Mouse (Mus musculus): ENCODE measurements at regions not wholly inside any gene's neighbourhood (a gene's known extent, or its start where the extent isn't known, plus 50 kb on each side); places are given as distances from the start of the nearest gene placed in this dataset.

GRCm38 (mm10) chr19:26938911-26939310 is 53.2 kb downstream of the Gm815 start:
- DNase-seq (ENCODE audit: low read depth, low spot score), result no peak

GRCm38 (mm10) chr19:26944006-26944405 is 58.3 kb downstream of the Gm815 start:
- no peak for DNase-seq (ENCODE audit: low read depth, low spot score)

DNA sequence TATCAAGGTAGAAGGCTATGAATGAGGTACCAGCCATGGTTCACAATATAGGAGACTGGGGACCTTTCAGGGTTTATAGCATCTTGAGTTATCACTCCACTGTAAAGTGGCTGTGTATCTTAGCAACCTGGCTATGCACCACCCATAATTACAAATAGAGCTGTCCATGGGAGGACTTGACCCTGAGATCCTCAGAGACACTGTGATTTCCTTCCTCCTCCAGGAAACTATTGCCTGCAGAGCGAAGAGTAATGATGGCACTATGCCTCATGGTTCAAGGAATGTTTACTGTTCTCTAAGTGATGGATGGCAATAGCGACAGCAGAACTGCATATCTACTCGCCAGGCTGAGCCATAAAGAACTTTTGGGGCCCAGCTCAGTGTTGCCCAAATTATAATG is 60.9 kb downstream of the Gm815 start:
- DNase-seq (ENCODE audit: low read depth, low spot score), result no peak

- no peak for DNase-seq (ENCODE audit: low read depth, low spot score)
Measured at GRCm38 (mm10) chr19:26948479-26948878, 62.8 kb downstream of the Gm815 start.

DNA sequence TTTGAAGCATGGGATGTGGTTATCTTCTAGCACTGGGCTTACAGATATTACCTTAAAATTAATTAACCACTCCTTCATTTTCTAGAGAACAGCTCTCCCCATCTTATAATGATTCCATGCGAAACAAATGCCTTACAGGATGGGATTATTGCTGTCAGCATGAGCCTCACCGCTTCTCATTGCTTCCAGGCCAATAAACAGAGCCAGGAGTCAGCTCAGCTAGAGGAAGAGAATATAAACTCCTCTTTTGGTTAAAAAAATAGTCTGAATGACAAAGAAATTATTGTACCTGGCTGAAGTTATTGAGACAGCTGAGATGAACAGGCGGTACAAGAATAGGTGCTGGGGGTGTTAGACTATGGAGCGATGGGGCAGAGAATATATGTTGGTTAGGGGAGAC is 63.5 kb downstream of the Gm815 start:
- no peak for DNase-seq (ENCODE audit: low read depth, low spot score)

DNA sequence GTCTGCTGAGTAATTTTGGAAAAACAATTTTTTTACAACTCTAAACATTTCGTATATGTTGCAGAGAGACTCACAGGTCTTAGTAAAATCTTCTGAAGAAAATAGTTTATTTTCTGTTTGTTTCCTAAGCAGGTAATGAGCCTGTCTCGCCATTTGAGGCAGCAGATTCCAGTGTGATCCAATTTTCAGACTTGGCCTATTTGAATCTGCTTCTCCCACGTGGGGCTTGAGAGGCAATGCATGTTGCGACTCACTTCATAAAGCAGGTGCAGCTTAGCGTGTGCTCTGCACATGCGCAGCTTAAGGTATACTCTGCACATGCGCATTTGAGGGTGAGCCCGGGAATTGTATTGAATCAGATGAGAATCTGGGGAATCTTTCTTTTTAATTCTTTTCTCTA is 67.7 kb downstream of the Gm815 start:
- no peak for DNase-seq (ENCODE audit: low read depth, low spot score)

DNA sequence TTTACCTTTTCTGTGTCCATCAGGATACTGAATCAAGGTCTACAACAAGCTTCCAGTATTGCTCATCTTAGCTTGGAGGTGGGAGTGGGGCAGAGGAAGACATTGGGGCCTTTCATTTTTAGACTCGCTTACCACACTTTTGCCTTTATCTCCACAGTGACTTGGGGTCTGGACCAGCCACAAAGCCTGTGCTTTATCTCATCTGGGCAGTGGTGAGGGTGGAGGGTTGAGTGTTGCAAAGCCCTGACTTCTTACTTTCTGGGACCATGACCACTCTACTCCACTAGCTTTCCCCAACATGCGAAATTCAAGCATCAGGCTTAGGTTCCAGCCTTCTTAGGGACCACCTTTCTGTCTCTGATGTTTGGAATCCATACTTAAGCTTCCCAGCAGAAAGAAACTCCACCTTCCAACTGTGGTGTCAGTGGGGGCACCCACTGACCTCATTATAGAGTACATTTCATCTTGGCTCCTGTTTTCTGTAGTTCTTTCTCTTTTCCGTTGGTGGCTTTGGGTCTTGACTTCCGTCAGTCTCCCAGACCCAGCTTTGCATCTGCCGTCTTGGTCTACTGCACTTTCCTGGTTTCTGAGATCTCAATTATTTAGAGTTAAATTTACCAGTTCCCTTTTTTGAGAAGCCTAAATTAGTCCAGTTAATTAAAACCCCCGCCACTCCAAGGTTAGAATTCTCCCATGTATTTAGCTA is 80.5 kb downstream of the Gm815 start:
- no peak for DNase-seq (ENCODE audit: low read depth, low spot score)

GRCm38 (mm10) chr19:26973058-26973457 is 87.4 kb downstream of the Gm815 start:
- peak; percentile 16 for DNase-seq (ENCODE audit: low read depth, low spot score)

DNA sequence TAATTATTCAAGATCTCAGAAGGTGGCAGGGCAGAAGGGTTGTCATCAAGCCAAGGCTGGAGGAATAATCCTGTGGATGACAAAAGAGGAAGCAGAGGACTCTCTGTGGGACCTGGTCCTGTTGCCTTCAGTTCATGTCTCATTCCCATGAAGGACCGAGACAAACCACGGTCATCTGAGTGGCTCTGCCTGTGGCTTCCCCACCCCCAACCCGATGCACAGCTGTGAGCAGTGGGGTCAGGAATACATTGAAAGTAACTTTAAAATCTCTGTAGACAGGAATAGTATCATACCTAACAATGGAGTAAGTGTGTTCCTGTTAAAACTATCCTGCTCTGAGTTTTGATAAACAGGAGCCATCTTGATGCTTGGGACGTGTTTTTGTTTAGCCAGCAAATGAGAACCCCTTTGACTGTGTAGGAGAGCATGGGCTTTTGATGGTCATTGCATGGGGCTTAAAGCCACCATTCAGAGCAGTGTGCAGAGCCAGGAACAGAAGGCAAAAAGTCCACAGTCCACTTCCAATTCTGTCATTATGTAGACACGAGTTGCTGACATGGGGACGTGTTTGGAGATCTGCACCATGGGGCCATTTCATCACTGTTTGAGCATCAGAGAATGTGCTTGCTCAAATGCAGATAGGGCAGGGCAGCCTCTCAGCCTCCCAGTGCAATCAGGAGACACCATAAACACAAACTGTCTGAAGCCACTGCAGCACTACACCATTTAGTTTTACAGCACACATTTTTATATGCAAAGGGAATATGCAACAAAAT is 88.3 kb downstream of the Gm815 start:
- no peak for DNase-seq (ENCODE audit: low read depth, low spot score)

- DNase-seq (ENCODE audit: low read depth, low spot score), result no peak
Measured at GRCm38 (mm10) chr19:26974576-26975204, 89.0 kb downstream of the Gm815 start.

DNA sequence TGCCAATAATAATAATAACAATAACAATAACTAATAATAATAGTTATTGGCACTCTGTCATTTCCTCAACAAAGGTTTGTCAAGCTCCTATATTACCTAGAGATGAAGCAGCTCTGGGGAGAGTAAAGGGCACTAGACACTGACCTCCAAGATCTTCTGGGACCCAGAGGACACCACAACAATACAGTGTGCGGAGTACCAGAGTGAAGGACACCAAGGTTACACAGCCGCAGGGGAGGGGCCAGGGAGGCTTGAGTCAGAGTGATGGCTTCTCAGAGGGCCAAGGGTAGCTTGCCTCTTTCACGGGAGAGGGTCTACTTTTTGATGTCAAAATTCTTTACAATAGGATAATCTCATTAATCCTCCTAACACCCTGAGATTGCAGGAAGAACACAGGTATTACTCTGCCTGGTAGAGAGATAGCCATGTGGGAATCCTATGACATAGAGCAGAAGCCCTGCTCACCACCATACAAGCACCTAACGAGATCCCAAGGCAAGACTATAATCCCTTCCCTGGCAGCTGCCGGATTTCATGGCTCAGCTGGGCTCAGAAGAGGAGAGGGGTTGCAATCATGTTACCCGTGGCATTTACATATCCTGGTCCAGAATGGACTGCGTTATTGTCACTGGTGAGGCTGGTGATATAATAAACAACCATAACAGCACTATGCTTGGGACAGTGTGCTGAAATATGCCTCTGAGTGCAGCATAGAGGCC is 91.1 kb downstream of the Gm815 start:
- DNase-seq (ENCODE audit: low read depth, low spot score), result no peak

DNA sequence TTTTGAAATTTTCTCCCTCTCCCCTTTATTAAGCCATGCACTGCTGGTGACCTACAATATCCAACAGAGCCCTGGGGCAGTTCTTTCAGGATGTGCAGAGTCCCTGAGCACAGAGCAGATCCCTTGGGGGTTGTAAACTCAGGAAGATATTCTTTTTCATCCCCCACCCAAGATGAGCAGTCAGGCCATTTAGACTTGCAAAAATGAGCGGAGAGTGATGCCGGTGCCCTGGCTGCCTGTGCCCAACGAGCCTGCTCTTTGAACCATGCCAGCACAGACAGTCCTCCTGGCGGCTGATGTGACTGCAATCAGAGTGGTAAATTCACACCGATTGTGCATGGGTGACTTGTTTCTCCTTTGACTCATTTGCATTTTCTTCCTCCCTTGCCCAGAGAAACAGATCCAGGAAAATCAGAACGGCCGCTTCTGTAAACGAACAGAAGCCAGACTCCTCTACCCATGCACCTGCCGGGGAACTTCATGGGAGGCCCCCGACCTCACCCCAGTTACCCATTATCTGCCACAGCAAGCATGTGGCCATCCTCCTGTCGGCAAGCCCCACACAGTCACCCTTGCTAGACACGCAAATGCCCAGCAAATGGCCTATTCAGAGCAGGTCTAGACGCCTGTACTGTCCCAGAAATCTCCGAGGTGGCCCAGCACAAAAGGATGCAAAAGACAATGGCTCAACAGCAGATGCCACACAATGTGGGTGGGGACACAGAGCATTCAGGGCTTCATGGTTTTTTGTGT is 92.4 kb downstream of the Gm815 start:
- DNase-seq (ENCODE audit: low read depth, low spot score), result no peak

DNA sequence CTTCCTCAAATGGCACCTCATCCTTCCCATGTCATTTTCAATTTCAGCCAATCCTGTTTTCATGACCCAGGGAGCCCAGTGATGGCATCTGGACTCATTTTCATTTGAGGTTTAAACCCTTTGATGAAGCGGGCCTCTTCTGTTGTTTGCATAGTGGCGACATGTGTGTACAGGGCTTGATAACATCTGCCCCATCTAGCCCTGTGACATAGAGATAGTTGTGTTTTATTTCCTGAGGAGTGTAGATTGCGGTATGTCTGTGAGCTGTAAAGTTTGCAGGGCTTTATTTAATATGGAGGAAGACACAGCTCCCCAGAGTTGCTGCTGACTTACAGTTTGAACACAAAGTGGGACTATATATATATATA is 92.9 kb downstream of the Gm815 start:
- DNase-seq (ENCODE audit: low read depth, low spot score), result no peak

DNA sequence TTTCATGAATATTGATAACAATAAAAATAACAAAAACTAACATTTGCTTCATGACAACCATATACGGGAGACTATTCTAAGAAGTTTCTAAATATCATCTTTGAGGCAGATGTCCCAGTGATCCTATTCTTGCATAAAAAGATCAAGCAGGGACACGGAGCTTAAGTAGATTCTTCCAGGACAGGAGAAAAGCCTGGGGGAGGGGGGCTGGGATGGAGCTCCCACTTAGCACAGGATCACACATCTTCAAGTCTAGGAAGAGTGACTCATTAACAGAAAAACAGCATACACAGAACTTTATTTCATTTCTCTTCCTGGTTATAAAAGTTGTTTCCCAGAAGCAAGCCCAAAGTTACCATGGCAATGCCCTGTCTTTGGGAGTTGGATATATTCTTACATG is 93.6 kb downstream of the Gm815 start:
- no peak for DNase-seq (ENCODE audit: low read depth, low spot score)

GRCm38 (mm10) chr19:26986672-26987071 is 101.0 kb downstream of the Gm815 start:
- DNase-seq (ENCODE audit: low read depth, low spot score), result no peak

GRCm38 (mm10) chr19:26987197-26987596 is 101.5 kb downstream of the Gm815 start:
- no peak for DNase-seq (ENCODE audit: low read depth, low spot score)

DNA sequence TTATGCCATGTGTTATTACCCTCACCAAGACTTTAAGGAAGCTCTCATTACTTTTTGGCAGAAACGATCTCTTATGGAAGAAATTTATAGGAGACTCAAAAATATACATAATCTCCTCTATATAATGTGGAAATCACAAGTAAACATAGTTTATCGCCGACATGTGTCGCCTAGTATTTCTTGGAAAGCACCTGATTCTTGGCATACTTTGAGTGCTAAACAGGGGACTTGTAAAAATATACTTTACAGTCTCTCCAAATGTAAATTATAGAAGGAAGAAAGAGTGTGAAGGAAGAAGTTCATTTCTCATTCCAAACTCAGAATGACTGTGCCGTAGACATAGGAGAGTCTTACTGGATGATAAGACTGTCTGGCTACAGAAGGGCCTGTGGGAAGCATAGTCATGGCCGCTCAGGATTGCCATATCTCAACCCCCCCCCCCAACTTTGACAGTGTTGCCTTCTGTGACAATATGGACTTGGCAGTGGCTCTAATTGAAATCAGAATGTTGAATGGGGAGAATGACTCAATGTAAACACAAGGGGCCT is 102.3 kb downstream of the Gm815 start:
- DNase-seq (ENCODE audit: low read depth, low spot score), result no peak

DNA sequence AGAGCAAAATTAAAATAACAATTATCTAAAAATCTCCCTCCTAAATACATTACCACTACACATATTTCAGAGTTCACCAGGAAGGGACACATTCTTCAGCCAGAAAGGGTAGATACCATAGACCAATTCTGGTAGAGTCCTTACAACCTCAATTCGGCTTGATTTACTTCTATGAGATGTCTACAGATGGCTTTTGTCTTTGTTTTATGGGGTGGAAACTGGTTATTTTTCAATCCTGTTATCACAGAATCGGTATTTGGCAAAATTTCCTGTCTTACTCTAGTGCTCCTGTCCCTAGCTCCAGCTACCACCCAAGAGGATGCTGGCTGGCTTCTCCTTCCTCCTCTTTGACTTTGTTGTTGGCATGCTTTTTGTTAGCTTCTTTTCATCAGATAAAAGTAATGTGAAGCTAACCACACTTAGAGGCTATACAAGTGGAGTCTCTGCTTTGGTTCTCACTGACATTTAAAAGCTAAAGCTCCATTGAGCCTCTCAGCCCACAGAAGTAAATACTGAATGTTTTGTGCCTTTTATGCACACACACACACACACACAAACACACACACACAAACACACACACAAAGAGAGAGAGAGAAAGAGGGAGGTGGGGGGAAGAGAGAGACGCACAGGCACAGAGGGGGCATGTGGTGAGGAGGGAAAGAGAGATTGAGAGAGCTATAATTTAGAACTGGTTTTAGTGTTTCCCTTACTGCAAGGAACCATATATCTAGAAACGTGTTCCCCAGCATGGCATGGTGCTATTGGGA is 109.1 kb downstream of the Gm815 start:
- DNase-seq (ENCODE audit: low read depth, low spot score), result no peak

DNA sequence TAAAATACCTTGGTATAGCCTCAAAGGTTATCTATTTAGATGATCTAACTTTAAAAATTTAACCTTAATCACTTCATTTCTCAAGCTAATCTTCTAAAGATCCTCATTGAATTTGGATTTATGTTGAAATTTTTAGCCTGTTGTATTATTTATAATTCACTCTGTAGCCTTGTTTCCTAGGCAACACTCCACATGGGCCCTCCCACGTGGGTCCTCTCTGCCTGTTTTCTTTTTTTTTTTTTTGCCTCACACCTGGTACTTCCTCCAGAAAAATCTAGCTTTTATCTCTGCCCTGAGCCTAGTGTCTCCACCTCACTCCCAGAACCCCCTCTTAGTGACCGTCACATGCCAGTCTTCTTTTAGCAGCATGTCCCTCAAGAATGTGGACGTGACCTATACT is 113.9 kb downstream of the Gm815 start:
- DNase-seq (ENCODE audit: low read depth, low spot score), result no peak

GRCm38 (mm10) chr19:27021930-27022329 is 136.2 kb downstream of the Gm815 start:
- no peak for DNase-seq (ENCODE audit: low read depth, low spot score)

Measured in ZHBTc4 (cell line).